Mouse (Mus musculus): ENCODE data around the gene Zfp609.

- no peak for TF ChIP-seq CTCF (IDR thresholded peaks at IDR 0.05; ENCODE audit: control insufficient read depth, insufficient read depth, insufficient replicate concordance, low read depth, low read length)
- no peak for TF ChIP-seq POLR2A (IDR thresholded peaks at IDR 0.05; ENCODE audit: control insufficient read depth, low read depth, low read length)
These were observed 39.5 kb downstream of the Zfp609 start for GRCm38 (mm10) chr9:65787829-65788344.

All from testis, adult 2 months (tissue).